ENCODE assay signal across 27 mouse cellular contexts in genomic region chr11:54426267-54426666, GRCm38 (mm10). TPM values are rescaled to one million over a fixed set of nuclear protein-coding genes. Genes with fewer than 3 reads are reported as not detected.
DNase-seq lines count a peak whose midpoint lies in the region; ATAC-seq and TF ChIP-seq lines count a peak whose summit lies in the region.
"Had no signal": no experiment of that assay in that cellular context is flagged by ENCODE, and none has a peak within 500 bp of the region (broad histone marks: within the 10 kb centered on the region; RNA-seq: fewer than 3 reads in every experiment).

No protein-coding gene starts in this region.

- H3K27me3 ChIP-seq in liver, embryonic 12.5 days (replicated peaks) = no peaks in the 10 kb centered on the region
- no peaks in the 10 kb centered on the region for H3K27me3 ChIP-seq in MEL (ENCODE audit: control insufficient read depth in 1 of 2, insufficient read depth in 2 of 2, low read length in 2 of 2)
- no peaks in the 10 kb centered on the region for H3K27me3 ChIP-seq in heart, embryonic 12.5 days (replicated peaks)
- H3K27me3 ChIP-seq in kidney, embryonic 15.5 days = no peaks in the 10 kb centered on the region
- H3K27me3 ChIP-seq: embryonic facial prominence, embryonic 12.5 days; forebrain, embryonic 13.5 days had no signal

- no peak for TF ChIP-seq RAD21 in MEL (IDR thresholded peaks at IDR 0.05; ENCODE audit: low read depth, low read length)

- peak in 1 of 2 experiments; percentile 73 for TF ChIP-seq EP300 in MEL (IDR thresholded peaks at IDR 0.05; ENCODE audit: low read depth in 1 of 2, low read length in 2 of 2)

- H3K27ac ChIP-seq in liver, embryonic 12.5 days = no peak overlapping the region
- peak overlapping the region; percentile 40 for H3K27ac ChIP-seq in MEL (ENCODE audit: control insufficient read depth, low read depth, low read length)
- no peak overlapping the region for H3K27ac ChIP-seq in heart, embryonic 12.5 days (ENCODE audit: poor library complexity, severe bottlenecking)
- no peak overlapping the region for H3K27ac ChIP-seq in kidney, embryonic 15.5 days
- H3K27ac ChIP-seq: embryonic facial prominence, embryonic 10.5 days; embryonic facial prominence, embryonic 12.5 days; forebrain, embryonic 13.5 days had no signal

- no peak overlapping the region for H3K4me3 ChIP-seq in liver, embryonic 12.5 days
- peak overlapping the region in 1 of 2 experiments; percentile 61; a peak in 2 of 4 replicates for H3K4me3 ChIP-seq in MEL (ENCODE audit: control insufficient read depth in 1 of 2, insufficient read depth in 1 of 2, low read depth in 2 of 2, low read length in 2 of 2)
- no peak overlapping the region for H3K4me3 ChIP-seq in heart, embryonic 12.5 days
- no peak overlapping the region for H3K4me3 ChIP-seq in kidney, embryonic 15.5 days (replicated peaks)
- H3K4me3 ChIP-seq: embryonic facial prominence, embryonic 10.5 days; embryonic facial prominence, embryonic 12.5 days; forebrain, embryonic 13.5 days had no signal

- H3K9ac ChIP-seq in liver, embryonic 12.5 days = no peak overlapping the region
- H3K9ac ChIP-seq in MEL (ENCODE audit: control insufficient read depth, low read depth, low read length, poor library complexity, severe bottlenecking) = peak overlapping the region; percentile 3; the same call in 1 of the 2 replicates
- H3K9ac ChIP-seq in heart, embryonic 12.5 days = no peak overlapping the region
- no peak overlapping the region for H3K9ac ChIP-seq in kidney, embryonic 15.5 days
- H3K9ac ChIP-seq: embryonic facial prominence, embryonic 12.5 days; forebrain, embryonic 13.5 days had no signal

- H3K36me3 ChIP-seq in liver, embryonic 12.5 days = no peaks in the 10 kb centered on the region
- H3K36me3 ChIP-seq in MEL (ENCODE audit: control insufficient read depth in 1 of 2, insufficient read depth in 2 of 2, low read length in 2 of 2) = peaks cover 0 to 30% of the 10 kb centered on the region in 2 experiments; a peak in 2 of 4 replicates
- H3K36me3 ChIP-seq in heart, embryonic 12.5 days = no peaks in the 10 kb centered on the region
- H3K36me3 ChIP-seq in kidney, embryonic 15.5 days = no peaks in the 10 kb centered on the region
- H3K36me3 ChIP-seq: embryonic facial prominence, embryonic 10.5 days; embryonic facial prominence, embryonic 12.5 days had no signal

- 0 out of 2 replicates have a peak overlapping the region, but pooled peaks have one; percentile 11 for H3K4me2 ChIP-seq in liver, embryonic 12.5 days
- H3K4me2 ChIP-seq in heart, embryonic 12.5 days = no peak overlapping the region
- no peak overlapping the region for H3K4me2 ChIP-seq in kidney, embryonic 15.5 days
- H3K4me2 ChIP-seq: embryonic facial prominence, embryonic 12.5 days; forebrain, embryonic 13.5 days had no signal

- ATAC-seq in liver, embryonic 12.5 days = no peak
- peak; percentile 60 for ATAC-seq in megakaryocyte progenitor cell, adult 5-6 weeks (replicated peaks; ENCODE audit: poor library complexity)
- no peak for ATAC-seq in heart, embryonic 12.5 days (ENCODE audit: insufficient number of reproducible peaks, low FRiP score)
- no peak for ATAC-seq in kidney, embryonic 15.5 days (replicated peaks; ENCODE audit: low FRiP score)
- ATAC-seq: forebrain, embryonic 13.5 days; forebrain, embryonic 16.5 days had no signal

- H3K9me3 ChIP-seq in liver, embryonic 12.5 days (replicated peaks) = no peaks in the 10 kb centered on the region
- H3K9me3 ChIP-seq in MEL (replicated peaks; ENCODE audit: insufficient read depth, low read length) = no peaks in the 10 kb centered on the region
- no peaks in the 10 kb centered on the region for H3K9me3 ChIP-seq in heart, embryonic 12.5 days (replicated peaks)
- no peaks in the 10 kb centered on the region for H3K9me3 ChIP-seq in kidney, embryonic 15.5 days (replicated peaks)
- H3K9me3 ChIP-seq: embryonic facial prominence, embryonic 10.5 days; embryonic facial prominence, embryonic 12.5 days; forebrain, embryonic 13.5 days had no signal

- TF ChIP-seq CTCF in MEL (IDR thresholded peaks at IDR 0.05 in 2 of 3, conservative IDR thresholded peaks at IDR 0.05 in 1 of 3; ENCODE audit: control insufficient read depth in 1 of 3, insufficient read depth in 1 of 3, low read depth in 2 of 3, low read length in 3 of 3, poor library complexity in 1 of 3, severe bottlenecking in 1 of 3) = no peak

- WGBS in liver, embryonic 12.5 days (ENCODE audit: insufficient replicate concordance) = 25% methylated on average over 5 of the region's 5 CpGs
- WGBS in heart, embryonic 12.5 days = 32% methylated on average over 5 of the region's 5 CpGs
- WGBS in kidney, embryonic 15.5 days = 82% methylated on average over 5 of the region's 5 CpGs

- DNase-seq in liver (no peak), MEL (ENCODE audit: low read depth, low spot score) (peak; percentile 89), MEL-GATA-1-ER (ENCODE audit: extremely low read depth, low read depth) (peak; percentile 78)
- DNase-seq: adrenal gland, adult 2 months; adrenal gland, postnatal 10 days; adrenal gland, postnatal 25 days; cerebellum, adult 11 months; cerebellum, adult 18-20 months; cerebellum, adult 8-10 months; cerebellum, adult 9-11 months; cerebellum, postnatal 14 days; cerebellum, postnatal 36 days had no signal

- H3K79me2 ChIP-seq in MEL (ENCODE audit: control insufficient read depth, insufficient read depth, low read length, poor library complexity) = no peaks in the 10 kb centered on the region; the same call in 1 of the 2 replicates

- H3K4me1 ChIP-seq in liver, embryonic 12.5 days = peaks cover 15% of the 10 kb centered on the region
- peaks cover 18 to 19% of the 10 kb centered on the region in 2 experiments for H3K4me1 ChIP-seq in MEL (ENCODE audit: control insufficient read depth in 1 of 2, insufficient read depth in 2 of 2, low read length in 2 of 2)
- no peaks in the 10 kb centered on the region for H3K4me1 ChIP-seq in heart, embryonic 12.5 days (replicated peaks)
- H3K4me1 ChIP-seq in kidney, embryonic 15.5 days = no peaks in the 10 kb centered on the region
- H3K4me1 ChIP-seq: embryonic facial prominence, embryonic 10.5 days; forebrain, embryonic 13.5 days had no signal

- no peak for TF ChIP-seq POLR2A in MEL (IDR thresholded peaks at IDR 0.05; ENCODE audit: control insufficient read depth in 1 of 2, insufficient read depth in 1 of 2, low read depth in 1 of 2, low read length in 2 of 2, poor library complexity in 1 of 2)

TF ChIP-seq in MEL, 35 proteins besides CTCF, POLR2A, EP300 and RAD21 (continues in another document):
- TF ChIP-seq USF2 (IDR thresholded peaks at IDR 0.05; ENCODE audit: borderline replicate concordance in 1 of 2, insufficient read depth in 1 of 2, low read depth in 1 of 2, low read length in 2 of 2) = no peak
- no peak; the same call in 1 of the 2 replicates for TF ChIP-seq SIN3A (IDR thresholded peaks at IDR 0.05; ENCODE audit: low read length)
- 0 out of 2 replicates have a peak, but pooled peaks have one; percentile 33 for TF ChIP-seq MYC (IDR thresholded peaks at IDR 0.05; ENCODE audit: low read depth, low read length)
- no peak for TF ChIP-seq BHLHE40 (IDR thresholded peaks at IDR 0.05; ENCODE audit: borderline replicate concordance, low read depth, low read length)
- no peak for TF ChIP-seq MAZ (IDR thresholded peaks at IDR 0.05; ENCODE audit: low read depth, low read length)
- no peak for TF ChIP-seq USF1 (IDR thresholded peaks at IDR 0.05; ENCODE audit: low read depth, low read length)
- TF ChIP-seq NRF1 (IDR thresholded peaks at IDR 0.05; ENCODE audit: insufficient read depth, low read depth, low read length, poor library complexity, severe bottlenecking) = no peak
- TF ChIP-seq MEF2A (IDR thresholded peaks at IDR 0.05; ENCODE audit: extremely low read depth, insufficient replicate concordance, low read depth, low read length, poor library complexity, severe bottlenecking) = no peak
- peak; percentile 29; the same call in 1 of the 2 replicates for TF ChIP-seq TBP (IDR thresholded peaks at IDR 0.05; ENCODE audit: low read depth, low read length)
- no peak for TF ChIP-seq ZC3H11A (IDR thresholded peaks at IDR 0.05; ENCODE audit: low read depth, low read length)
- peak; percentile 64; the same call in 1 of the 2 replicates for TF ChIP-seq RCOR1 (IDR thresholded peaks at IDR 0.05; ENCODE audit: low read depth, low read length)
- peak; percentile 67 for TF ChIP-seq TAL1 (IDR thresholded peaks at IDR 0.05; ENCODE audit: low read length)
- TF ChIP-seq POLR2AphosphoS2 (IDR thresholded peaks at IDR 0.05; ENCODE audit: low read length) = no peak
- TF ChIP-seq ETS1 (IDR thresholded peaks at IDR 0.05; ENCODE audit: low read depth, low read length) = peak; percentile 75
- no peak for TF ChIP-seq E2F4 (IDR thresholded peaks at IDR 0.05; ENCODE audit: borderline replicate concordance, low read depth, low read length)
- peak; percentile 85 for TF ChIP-seq GATA1 (IDR thresholded peaks at IDR 0.05; ENCODE audit: low read depth, low read length)
- no peak for TF ChIP-seq MYB (IDR thresholded peaks at IDR 0.05; ENCODE audit: low read depth, low read length)
- no peak for TF ChIP-seq HCFC1 (IDR thresholded peaks at IDR 0.05; ENCODE audit: low read depth, low read length)
- no peak for TF ChIP-seq POLR2AphosphoS5 (IDR thresholded peaks at IDR 0.05; ENCODE audit: borderline replicate concordance, low read depth, low read length)
- peak; percentile 64; the same call in 1 of the 2 replicates for TF ChIP-seq TCF12 (IDR thresholded peaks at IDR 0.05; ENCODE audit: low read depth, low read length)

RNA-seq across cellular contexts. Expression of gene Fnip1, which starts 11.7 kb away (rescaled TPM):
- 5.5 and 5.9 TPM in 2 replicates for polyA plus RNA-seq in liver, embryonic 12.5 days (2016; fragmentation: Nextera tagmentation; extraction: Ambion mirVana)
- 13.6 and 16.4 TPM in 2 replicates for total RNA-seq in MEL (2012; rRNA removed)
- polyA plus RNA-seq in MEL (2012; ENCODE audit: insufficient read depth in 1 of 2, insufficient read length in 2 of 2, low read depth in 1 of 2, low replicate concordance in 2 of 2, missing spikeins in 1 of 2) = 10 to 100 TPM in 1 of 2 experiments, not detected in 1; 11.9 TPM
- 36.0 and 36.8 TPM in 2 replicates for total RNA-seq in megakaryocyte progenitor cell, adult 5-6 weeks (2015)
- total RNA-seq in megakaryocyte progenitor cell, adult 5-6 weeks (2017) = 31.4 and 32.4 TPM in 2 replicates
- polyA plus RNA-seq in heart, embryonic 12.5 days (2016; fragmentation: Nextera tagmentation; extraction: Ambion mirVana) = 10.4 and 11.2 TPM in 2 replicates
- 9.5 and 9.8 TPM in 2 replicates for polyA plus RNA-seq in kidney, embryonic 15.5 days (2015; fragmentation: Nextera tagmentation; extraction: Ambion mirVana)

RNA-seq across cellular contexts. Expression of gene Meikin, which starts 55.8 kb away (rescaled TPM):
- polyA plus RNA-seq in liver, embryonic 12.5 days (2016; fragmentation: Nextera tagmentation; extraction: Ambion mirVana) = not detected in 2 replicates
- total RNA-seq in MEL (2012; rRNA removed) = not detected in 2 replicates
- polyA plus RNA-seq in MEL (2012; ENCODE audit: insufficient read depth in 1 of 2, insufficient read length in 2 of 2, low read depth in 1 of 2, low replicate concordance in 2 of 2, missing spikeins in 1 of 2) = not detected
- not detected in 2 replicates for total RNA-seq in megakaryocyte progenitor cell, adult 5-6 weeks (2015)
- not detected in 2 replicates for total RNA-seq in megakaryocyte progenitor cell, adult 5-6 weeks (2017)
- polyA plus RNA-seq in heart, embryonic 12.5 days (2016; fragmentation: Nextera tagmentation; extraction: Ambion mirVana) = not detected in 2 replicates
- polyA plus RNA-seq in kidney, embryonic 15.5 days (2015; fragmentation: Nextera tagmentation; extraction: Ambion mirVana) = not detected in 2 replicates
- total RNA-seq: adrenal gland, adult 2 months; adrenal gland, postnatal 10 days; adrenal gland, postnatal 25 days; adrenal gland, postnatal 4 days; ES-E14 had no signal
- polyA plus RNA-seq: adrenal gland, adult 2 months; brain, embryonic 14.5 days; C2C12; cortical plate, adult 2 months; embryonic facial prominence, embryonic 10.5 days; embryonic facial prominence, embryonic 12.5 days; embryonic facial prominence, embryonic 14.5 days; forebrain, embryonic 11.5 days; forebrain, embryonic 13.5 days; forebrain, embryonic 16.5 days had no signal
